In genomic region chr5:13263539-13263938, GRCm38 (mm10) we compare ENCODE assay signal across 9 mouse cellular contexts.
"Had no signal": no experiment of that assay in that cellular context is flagged by ENCODE, and none has a peak within 500 bp of the region (broad histone marks: within the 10 kb centered on the region; RNA-seq: fewer than 3 reads in every experiment).

No protein-coding gene starts in this region.

- H3K4me2 ChIP-seq: limb, embryonic 13.5 days; midbrain, embryonic 12.5 days had no signal

- H3K36me3 ChIP-seq: limb, embryonic 13.5 days; midbrain, embryonic 12.5 days had no signal

- H3K27ac ChIP-seq: kidney, postnatal 0 days; limb, embryonic 13.5 days; liver, embryonic 14.5 days; midbrain, embryonic 12.5 days had no signal

- DNase-seq: kidney, postnatal 36 days; left cerebral cortex, postnatal 4 days; lung, adult 18-20 months; right cerebral cortex, postnatal 14 days; thymus, postnatal 4 days had no signal

- H3K9ac ChIP-seq: limb, embryonic 13.5 days; liver, embryonic 14.5 days; midbrain, embryonic 12.5 days had no signal

- H3K4me1 ChIP-seq: limb, embryonic 13.5 days; midbrain, embryonic 12.5 days had no signal

- H3K27me3 ChIP-seq: limb, embryonic 13.5 days; midbrain, embryonic 12.5 days had no signal

- H3K9me3 ChIP-seq: limb, embryonic 13.5 days; midbrain, embryonic 12.5 days had no signal

- H3K4me3 ChIP-seq: limb, embryonic 13.5 days; midbrain, embryonic 12.5 days had no signal
